Mouse (Mus musculus) heart, adult 2 months (tissue): Measurements from ENCODE around the gene Ndufs8.

ENCODE experiments used
- CTCF ChIP-seq: fragments of 200-600 bp; IDR thresholded peaks from 2 replicates; pipeline ENCODE4 v1.8.1; 2022; ENCODE audit warnings: antibody characterized with exemption, mild to moderate bottlenecking, moderate library complexity
- EP300 ChIP-seq: fragments of 200-500 bp; IDR thresholded peaks from 2 replicates; pipeline ENCODE4 v1.6.1; 2011; ENCODE audit warnings: low read depth, low read length, control low read depth; ENCODE audit not compliant: insufficient read depth

DNA sequence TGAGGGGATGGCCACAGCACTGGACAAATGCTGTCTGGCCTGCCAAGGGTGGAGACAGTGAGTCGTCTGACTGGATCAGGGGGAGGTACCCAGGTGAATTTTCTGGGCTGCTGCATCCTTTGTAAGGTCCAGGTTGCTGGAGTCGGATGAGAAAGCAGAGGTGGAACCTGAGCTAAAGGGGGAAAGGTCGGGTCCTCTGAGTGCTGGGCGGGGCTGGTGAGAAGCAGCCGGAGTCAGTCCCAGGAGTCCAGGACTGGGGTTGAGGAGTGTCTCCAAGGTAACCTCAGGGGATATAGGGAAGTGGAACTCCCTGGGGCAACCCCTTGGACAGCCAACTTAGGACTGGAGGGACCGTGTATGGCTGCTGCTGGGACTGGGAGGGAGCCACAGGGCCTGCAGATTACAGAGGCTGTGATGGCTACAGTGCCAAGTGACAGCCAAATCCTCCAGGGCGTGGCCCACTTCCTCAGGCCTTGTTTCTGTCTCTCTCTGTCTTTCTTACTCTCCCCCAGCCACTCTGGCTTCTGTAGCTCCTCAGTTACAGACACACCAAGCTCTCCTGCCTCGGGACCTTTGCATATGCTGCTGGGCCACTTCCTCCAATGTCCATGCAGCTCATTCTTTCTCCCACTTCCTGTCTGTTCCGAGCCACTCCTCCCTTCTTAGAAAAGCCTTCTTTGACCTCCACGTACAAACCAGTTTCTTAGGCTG, 10.2 kb upstream of the Ndufs8 start:
- TF ChIP-seq CTCF (no peak), EP300 (no peak)
